Mouse (Mus musculus) forebrain, embryonic 16.5 days (tissue): Measurements from ENCODE around the gene Ift122. TPM values are rescaled to one million over a fixed set of nuclear protein-coding genes. Genes with fewer than 3 reads are reported as not detected.
"Not testable (repeated sequence)": the region's sequence is repeated elsewhere in the genome, so short reads cannot be mapped to it uniquely, and the experiment has no call there.

Experiments
- ATAC-seq: fragments of 200-750 bp; cut with Nextera tagmentation; 2 replicates; pipeline ENCODE4 v1.8.0; 2017; ENCODE audit warnings: mild to moderate bottlenecking, moderate library complexity
- H3K27ac ChIP-seq: fragments of 300-500 bp; sonication (generic); 2 replicates; pipeline ENCODE4 v1.5.1; 2014; ENCODE audit warnings: low read length, control low read depth
- H3K27me3 ChIP-seq: fragments of 300-500 bp; sonication (generic); replicated peaks from 2 replicates; pipeline ENCODE4 v1.6.1; 2014; ENCODE audit warnings: low read length; ENCODE audit not compliant: control insufficient read depth, insufficient read depth
- H3K36me3 ChIP-seq: fragments of 300-500 bp; sonication (generic); 2 replicates; pipeline ENCODE4 v1.6.1; 2014; ENCODE audit not compliant: control insufficient read depth, insufficient read depth
- H3K4me1 ChIP-seq: fragments of 300-500 bp; sonication (generic); replicated peaks from 2 replicates; pipeline ENCODE4 v1.6.1; 2014; ENCODE audit warnings: low read length; ENCODE audit not compliant: control insufficient read depth, insufficient read depth
- H3K4me2 ChIP-seq: fragments of 300-500 bp; sonication (generic); 2 replicates; pipeline ENCODE4 v1.6.1; 2014; ENCODE audit warnings: mild to moderate bottlenecking, low read length, control low read depth
- H3K4me3 ChIP-seq: fragments of 300-500 bp; sonication (generic); replicated peaks from 2 replicates; pipeline ENCODE4 v1.5.1; 2014; ENCODE audit warnings: mild to moderate bottlenecking, low read length, control low read depth
- H3K9ac ChIP-seq: fragments of 300-500 bp; sonication (generic); replicated peaks from 2 replicates; pipeline ENCODE4 v1.6.1; 2014; ENCODE audit warnings: low read depth, low read length, control low read depth
- H3K9me3 ChIP-seq: fragments of 300-500 bp; sonication (generic); 2 replicates; pipeline ENCODE4 v1.6.1; 2016; ENCODE audit warnings: low read length; ENCODE audit not compliant: control insufficient read depth
- WGBS: fragments of 180-500 bp; shearing (Covaris S2); extraction: QIAGEN DNeasy Blood & Tissue Kit; methylation state at CpG from one replicate; pipeline ENCODE4 v1.1.7; 2014; 5-methylcytosine and 5-hydroxymethylcytosine counted together
- polyA plus RNA-seq: library from polyadenylated mRNA; unstranded; fragments of >200 nt; fragmentation: Nextera tagmentation; extraction: Ambion mirVana; gene quantifications from 2 replicates; pipeline ENCODE4 v1.2.1, GENCODE M21; 2015

The Ift122 gene
- polyA plus RNA-seq, 1 experiment from 2014 or later, result 32.7 TPM

DNA sequence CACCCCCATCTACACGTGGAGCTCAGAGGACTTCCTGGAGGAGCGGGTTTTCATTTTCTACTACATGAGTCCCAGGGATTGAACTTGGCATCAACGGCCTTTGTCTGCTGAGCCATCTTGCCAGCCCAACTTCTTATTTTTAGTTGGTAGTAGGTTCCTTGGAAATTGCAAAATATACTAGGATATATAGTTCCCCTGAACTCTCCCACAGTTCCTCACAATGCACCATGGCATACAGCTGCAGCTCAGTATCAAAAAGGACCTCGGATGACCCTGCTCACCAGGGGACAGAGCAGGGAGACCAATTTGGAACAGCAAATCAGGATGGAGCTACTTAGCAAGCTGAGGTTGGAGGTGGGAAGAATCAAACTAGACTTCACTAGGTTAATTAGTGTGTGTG is 38.2 kb upstream of the Ift122 start:
- ATAC-seq, result no peak
- Histone ChIP-seq H3K4me3 (no peak overlapping the region), H3K36me3 (no peaks in the 10 kb centered on the region), H3K4me1 (no peaks in the 10 kb centered on the region), H3K9me3 (no peaks in the 10 kb centered on the region), H3K27me3 (no peaks in the 10 kb centered on the region), H3K27ac (no peak overlapping the region), H3K4me2 (no peak overlapping the region), H3K9ac (no peak overlapping the region)
- 75% methylated on average over 4 of the region's 4 CpGs for WGBS

DNA sequence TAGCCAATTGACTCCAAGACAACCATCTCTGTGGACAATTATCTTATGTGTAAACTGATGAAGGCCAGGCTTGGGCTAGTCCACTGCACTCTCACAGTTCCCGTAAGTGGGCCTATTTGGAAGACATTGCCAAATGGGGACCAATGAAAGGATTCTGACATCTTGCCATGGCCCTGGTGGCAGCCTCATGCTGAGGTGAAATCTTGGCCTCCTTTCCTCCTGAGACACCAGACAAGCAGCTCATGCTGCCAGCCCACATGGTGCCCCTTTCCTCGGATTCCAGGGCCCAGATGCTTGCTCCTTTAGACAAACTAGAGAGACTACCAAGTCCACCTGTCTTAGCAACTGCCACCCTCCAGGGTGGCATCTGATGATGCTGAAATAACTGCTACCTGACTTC is 35.1 kb upstream of the Ift122 start:
- Histone ChIP-seq H3K27me3 (no peaks in the 10 kb centered on the region), H3K9me3 (no peaks in the 10 kb centered on the region), H3K36me3 (no peaks in the 10 kb centered on the region), H3K4me1 (no peaks in the 10 kb centered on the region), H3K4me2 (no peak overlapping the region), H3K4me3 (no peak overlapping the region), H3K9ac (no peak overlapping the region), H3K27ac (no peak overlapping the region)
- no peak for ATAC-seq
- WGBS, result 72% methylated on average over 2 of the region's 2 CpGs

DNA sequence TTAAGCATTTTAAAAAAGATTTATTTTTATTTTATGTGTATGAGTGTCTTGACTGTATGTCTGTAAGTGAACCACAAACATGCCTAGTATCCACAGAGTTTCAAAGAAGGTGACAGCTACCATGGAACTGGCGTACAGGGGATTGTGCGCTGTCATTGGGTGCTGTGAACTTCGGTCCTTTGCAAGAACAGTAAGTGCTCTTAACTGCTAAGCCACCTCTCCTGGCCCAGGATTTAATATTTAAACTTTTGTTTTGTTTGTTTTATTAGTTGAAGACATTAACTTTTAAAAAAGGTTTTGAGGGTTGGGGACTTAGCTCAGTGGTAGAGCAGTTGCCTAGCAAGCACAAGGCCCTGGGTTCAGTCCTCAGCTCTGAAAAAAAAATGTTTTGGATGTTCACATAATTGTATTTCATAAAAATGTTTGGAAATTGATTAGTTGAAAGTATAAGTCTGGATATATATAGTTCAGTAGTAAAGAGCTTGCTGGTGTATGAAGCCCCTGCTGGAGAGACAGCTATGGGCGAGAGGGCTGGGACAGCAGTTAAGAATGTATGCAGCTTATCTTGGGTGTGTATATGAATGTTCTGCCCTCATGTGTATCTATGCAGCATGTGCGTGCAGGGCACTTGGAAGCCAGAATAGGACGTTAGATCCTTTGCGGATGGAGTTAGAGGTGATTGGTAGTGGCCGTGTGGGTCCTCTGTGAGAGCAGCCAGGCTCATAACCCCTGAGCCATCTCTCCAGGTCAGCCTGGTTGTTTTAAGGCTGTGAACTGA is 31.9 kb upstream of the Ift122 start:
- Histone ChIP-seq H3K9ac (no peak overlapping the region), H3K36me3 (no peaks in the 10 kb centered on the region), H3K27ac (no peak overlapping the region), H3K27me3 (no peaks in the 10 kb centered on the region), H3K4me3 (no peak overlapping the region), H3K4me1 (no peaks in the 10 kb centered on the region), H3K4me2 (no peak overlapping the region), H3K9me3 (no peaks in the 10 kb centered on the region)
- ATAC-seq, result no peak
- 85% methylated on average over 8 of the region's 8 CpGs for WGBS

DNA sequence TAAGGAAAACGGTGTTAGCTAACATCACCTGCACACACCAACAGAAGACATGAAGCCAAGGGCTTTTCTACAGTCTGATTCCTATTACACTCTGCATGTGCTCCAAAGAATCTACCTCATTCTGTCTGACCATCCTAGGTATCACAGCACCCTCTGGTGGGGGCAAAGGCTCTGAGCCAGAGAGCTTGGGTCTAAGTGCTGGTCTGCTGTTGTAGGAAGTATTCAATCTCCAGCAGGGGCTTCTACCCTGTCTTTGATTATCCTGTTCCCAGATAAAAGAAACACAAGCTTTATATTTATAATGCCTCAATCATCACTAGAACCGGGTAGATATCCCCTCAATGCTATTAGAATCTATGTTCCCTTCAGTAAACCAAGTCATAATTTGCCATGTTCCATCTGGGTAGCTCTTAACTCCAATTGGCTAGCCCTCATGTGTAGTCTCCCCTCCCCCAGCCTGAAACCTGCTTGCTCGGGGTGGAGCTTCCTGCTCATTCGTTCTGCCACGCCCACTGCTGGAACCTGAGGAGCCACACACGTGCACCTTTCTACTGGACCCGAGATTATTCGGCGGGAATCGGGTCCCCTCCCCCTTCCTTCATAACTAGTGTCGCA is 29.3 kb upstream of the Ift122 start:
- WGBS, result 3% methylated on average over 5 of the region's 11 CpGs
- Histone ChIP-seq H3K4me2 (peak overlapping the region; percentile 37), H3K4me3 (peak overlapping the region; percentile 15; the same call in 1 of the 2 replicates)
- H3K4me1 ChIP-seq, H3K36me3 ChIP-seq, H3K9ac ChIP-seq, H3K9me3 ChIP-seq, H3K27ac ChIP-seq, H3K27me3 ChIP-seq: not testable (repeated sequence)
- ATAC-seq, result peak; percentile 72

- H3K4me3 ChIP-seq, result no peak overlapping the region
- no peaks in the 10 kb centered on the region for H3K9me3 ChIP-seq
- no peaks in the 10 kb centered on the region for H3K4me1 ChIP-seq
- 86% methylated on average over 6 of the region's 6 CpGs for WGBS
- no peak overlapping the region for H3K9ac ChIP-seq
- H3K27ac ChIP-seq, result no peak overlapping the region
- no peaks in the 10 kb centered on the region for H3K27me3 ChIP-seq
- no peak overlapping the region for H3K4me2 ChIP-seq
- no peak for ATAC-seq
- H3K36me3 ChIP-seq, result no peaks in the 10 kb centered on the region
Measured at GRCm38 (mm10) chr6:115830779-115831601, 22.3 kb upstream of the Ift122 start.

DNA sequence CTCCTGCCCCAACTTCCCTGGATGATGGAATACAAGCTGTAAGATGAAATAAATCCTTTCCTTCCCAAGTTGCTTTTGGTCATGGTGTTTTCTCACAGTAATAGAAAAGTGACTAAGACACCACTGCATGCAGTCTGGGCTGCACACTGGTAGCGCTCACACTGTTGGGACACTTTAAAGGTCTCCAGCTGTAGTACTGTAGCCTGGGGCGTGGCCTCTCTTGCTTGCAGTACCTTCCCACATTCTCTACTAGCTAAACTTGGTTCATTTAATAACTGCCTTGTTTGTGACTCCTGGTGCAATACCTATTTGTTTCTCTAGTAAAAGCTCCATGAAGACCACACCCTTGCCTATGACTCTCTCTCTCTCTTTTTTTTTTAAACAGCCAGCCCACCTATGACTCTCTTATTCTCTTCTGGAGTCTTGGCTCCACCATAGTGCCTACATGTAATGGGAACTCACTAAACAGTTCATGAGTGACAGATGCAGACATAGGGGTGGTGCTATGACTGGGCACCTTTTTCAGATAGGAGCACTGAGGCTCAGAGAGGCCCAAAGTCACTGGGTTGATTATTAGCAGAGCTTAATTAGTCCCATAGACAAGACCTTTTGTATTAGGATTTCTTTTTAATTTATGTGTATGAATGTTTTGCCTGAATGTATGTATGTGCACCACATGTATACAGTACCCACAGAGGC is 21.0 kb upstream of the Ift122 start:
- no peaks in the 10 kb centered on the region for H3K4me1 ChIP-seq
- H3K27me3 ChIP-seq, result no peaks in the 10 kb centered on the region
- no peaks in the 10 kb centered on the region for H3K9me3 ChIP-seq
- no peaks in the 10 kb centered on the region for H3K36me3 ChIP-seq
- H3K27ac ChIP-seq, result no peak overlapping the region
- H3K4me2 ChIP-seq, result no peak overlapping the region
- H3K4me3 ChIP-seq, result no peak overlapping the region
- WGBS, result 97% methylated on average over 2 of the region's 2 CpGs
- ATAC-seq, result no peak
- no peak overlapping the region for H3K9ac ChIP-seq

GRCm38 (mm10) chr6:115833861-115834260 is 19.4 kb upstream of the Ift122 start:
- Histone ChIP-seq H3K4me3 (no peak overlapping the region), H3K36me3 (no peaks in the 10 kb centered on the region), H3K4me1 (peaks cover 10% of the 10 kb centered on the region), H3K27me3 (no peaks in the 10 kb centered on the region), H3K9me3 (no peaks in the 10 kb centered on the region), H3K9ac (no peak overlapping the region), H3K27ac (no peak overlapping the region), H3K4me2 (no peak overlapping the region)
- ATAC-seq, result no peak

DNA sequence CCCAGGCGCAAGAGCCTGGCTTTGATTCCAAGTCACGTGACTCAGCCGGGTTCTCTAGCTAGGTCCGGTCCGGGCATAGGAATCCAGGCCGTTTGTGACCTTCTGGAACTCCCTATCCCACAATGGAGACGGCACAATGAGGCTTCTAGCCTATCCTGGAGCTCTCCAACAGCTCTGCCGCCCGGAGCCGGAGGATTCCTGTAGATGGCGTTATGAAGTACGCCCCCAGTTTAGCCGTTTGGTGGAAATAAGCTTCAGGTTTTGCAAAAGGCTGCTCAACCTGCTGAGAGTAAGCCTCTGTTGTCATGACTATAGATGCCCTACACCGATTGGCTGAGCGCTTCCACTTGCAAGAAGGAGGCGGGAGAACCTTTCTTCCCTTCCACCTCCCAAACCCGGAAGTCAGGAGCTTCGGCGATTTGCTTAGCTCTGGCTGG is 15.1 kb upstream of the Ift122 start, which contains the start of gene Efcab12:
Gene Efcab12, minus strand, starts transcription at position 252 of the 437 bp plus-strand sequence.
- H3K4me1 ChIP-seq, result peaks cover 10% of the 10 kb centered on the region
- H3K27ac ChIP-seq, result peak within 1 kb of the TSS; percentile 61
- peak; percentile 98 for ATAC-seq
- WGBS, result under 1% methylated on average over 19 of the region's 19 CpGs
- H3K36me3 ChIP-seq, result no peaks in the 10 kb centered on the region; the same call in 1 of the 2 replicates
- H3K4me3 ChIP-seq, result peak within 1 kb of the TSS; percentile 48
- H3K9me3 ChIP-seq, result no peaks in the 10 kb centered on the region
- H3K27me3 ChIP-seq, result no peaks in the 10 kb centered on the region
- peak within 1 kb of the TSS; percentile 47 for H3K9ac ChIP-seq
- H3K4me2 ChIP-seq, result peak within 1 kb of the TSS; percentile 86
